Mouse (Mus musculus) heart, adult 18-20 months (tissue): Measurements from ENCODE around the gene Dusp22. TPM values are rescaled to one million over a fixed set of nuclear protein-coding genes. Genes with fewer than 3 reads are reported as not detected.

Experiments used
- DNase-seq, 2 experiments: peaks; one replicate each; pipeline ENCODE4 v3.0.0; 2021 to 2022; ENCODE audit warnings: mixed read lengths in 1 of 2
- total RNA-seq, 2 experiments: library from RNA; stranded (reverse); gene quantifications; 2 replicates each; pipeline ENCODE4 v1.2.3; 2021

The Dusp22 gene
- total RNA-seq, 2 experiments from 2014 or later: 18.0 to 19.6 TPM

DNA sequence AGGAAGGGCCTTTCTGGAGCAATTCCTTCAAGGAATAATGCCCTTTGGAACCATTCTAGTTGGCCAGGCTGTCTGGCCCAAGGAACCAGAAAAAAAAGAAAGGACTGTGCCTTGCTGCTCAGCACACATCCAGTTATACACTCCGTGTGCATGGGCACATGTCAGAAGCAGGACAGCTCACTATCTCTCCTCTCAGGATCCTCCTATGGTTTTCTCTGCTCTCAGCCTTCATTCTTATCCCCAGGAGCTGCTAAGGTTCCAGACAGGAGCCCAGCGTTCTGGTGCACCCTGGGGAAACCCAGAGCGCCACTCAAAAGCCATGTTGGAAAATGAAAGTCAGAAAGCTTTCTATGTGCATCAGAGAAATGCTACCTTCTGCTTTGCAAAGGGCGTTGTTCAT lies 55.8 kb downstream of the Dusp22 start:
- DNase-seq: no peak

DNA sequence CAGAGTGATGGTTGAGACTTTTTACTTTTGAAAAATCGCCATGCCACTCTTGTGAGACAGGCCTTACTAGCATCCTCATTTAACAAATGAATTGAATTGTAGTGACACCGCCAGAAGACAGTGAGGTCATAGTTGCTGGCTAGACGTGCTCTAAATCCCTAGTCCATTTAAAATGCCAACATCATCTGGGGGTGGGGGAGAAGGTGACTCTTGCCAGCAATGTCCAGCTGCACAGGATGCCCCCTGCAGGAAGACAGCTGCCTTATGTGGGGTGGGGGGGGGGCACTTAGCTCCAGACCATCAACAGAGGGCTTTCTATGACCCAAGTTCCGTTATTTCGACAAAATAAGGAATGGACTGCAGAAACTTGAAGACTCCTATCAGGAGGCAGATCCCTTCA lies 56.8 kb downstream of the Dusp22 start:
- no peak for DNase-seq

DNA sequence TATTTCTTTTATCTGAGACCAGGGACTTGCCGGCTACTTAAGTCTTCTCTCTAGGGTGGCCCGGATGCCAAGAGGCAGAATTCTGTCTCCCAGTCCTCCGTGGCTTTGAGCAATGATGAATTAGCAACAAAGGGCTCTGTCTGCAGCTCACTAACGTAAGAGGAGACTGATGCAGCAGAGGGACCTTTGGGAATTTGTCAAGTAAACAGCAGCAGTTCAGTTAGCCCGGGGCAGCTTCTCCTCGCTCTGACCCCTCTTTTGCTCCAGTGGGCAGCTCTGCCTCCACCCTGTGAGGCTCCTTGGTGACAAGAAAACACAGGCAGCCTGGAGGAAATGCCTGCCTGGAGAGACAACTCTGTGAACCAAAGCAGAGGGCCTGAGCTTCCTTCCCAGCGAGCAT lies 62.8 kb downstream of the Dusp22 start:
- DNase-seq: no peak

DNA sequence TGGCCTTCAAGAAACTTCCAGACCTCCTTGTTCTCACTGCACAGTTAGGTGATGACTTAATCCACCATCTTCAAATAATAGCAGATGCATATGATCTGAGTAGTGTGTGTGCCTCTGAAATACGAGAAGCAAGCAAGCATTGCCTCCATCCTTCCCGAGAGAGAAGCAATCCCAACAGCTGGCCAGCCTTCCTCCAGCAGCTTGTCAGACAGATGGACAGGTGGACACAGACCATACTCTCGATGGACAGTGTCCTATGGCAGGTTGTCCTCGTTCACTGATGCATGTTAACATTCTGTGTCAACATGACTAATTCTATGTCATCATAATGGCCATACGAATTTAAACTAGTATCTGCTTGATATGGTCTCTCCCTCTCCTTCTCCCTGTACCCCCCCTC lies 63.5 kb downstream of the Dusp22 start:
- no peak for DNase-seq

DNA sequence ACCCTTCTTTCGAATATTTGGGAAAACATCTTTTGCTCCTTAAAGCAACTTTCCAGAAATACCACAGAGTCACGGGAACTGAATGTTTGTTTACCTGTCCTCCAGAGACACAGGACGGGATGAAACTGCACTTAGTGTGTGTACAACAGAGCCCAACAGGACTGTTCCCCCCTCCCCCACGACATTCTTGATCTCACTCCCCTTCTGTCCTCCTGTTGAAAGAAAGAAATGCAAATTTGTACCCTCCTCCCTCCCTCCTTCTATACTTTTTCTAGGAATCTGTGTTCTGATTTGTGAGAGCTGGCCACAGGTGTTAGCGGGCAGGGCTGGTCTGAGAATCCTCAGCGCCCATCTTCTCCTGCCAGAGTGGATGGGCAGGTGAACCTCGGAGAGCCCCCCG lies 64.1 kb downstream of the Dusp22 start:
- no peak for DNase-seq

DNA sequence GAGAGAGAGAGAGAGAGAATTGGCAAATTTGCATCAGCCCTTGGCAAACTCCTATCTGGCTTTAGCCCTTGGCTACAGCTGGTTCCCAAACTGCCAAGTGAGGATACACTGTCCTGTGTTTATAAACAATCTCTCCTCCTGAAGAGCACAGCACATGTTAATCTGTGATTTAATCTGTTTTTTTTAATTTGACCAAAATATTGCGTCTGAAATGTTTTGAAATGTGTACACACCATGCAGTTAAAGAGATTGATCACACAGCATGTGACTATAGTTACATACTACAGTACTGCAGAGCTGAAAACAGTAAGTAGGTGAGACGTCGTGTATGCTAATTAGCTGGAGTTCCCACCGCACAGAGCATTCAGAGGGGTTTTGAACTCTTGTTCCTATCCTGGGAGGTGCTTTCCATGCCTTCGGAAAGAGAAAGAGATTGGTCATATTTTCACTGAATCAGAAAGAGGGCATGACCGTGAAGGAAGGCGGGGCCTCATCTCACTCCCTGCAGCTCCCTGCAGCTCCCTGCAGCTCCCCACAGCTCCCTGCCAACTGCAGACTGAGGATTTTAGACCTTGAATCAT lies 65.0 kb downstream of the Dusp22 start:
- peak in 1 of 2 experiments; percentile 36 for DNase-seq

DNA sequence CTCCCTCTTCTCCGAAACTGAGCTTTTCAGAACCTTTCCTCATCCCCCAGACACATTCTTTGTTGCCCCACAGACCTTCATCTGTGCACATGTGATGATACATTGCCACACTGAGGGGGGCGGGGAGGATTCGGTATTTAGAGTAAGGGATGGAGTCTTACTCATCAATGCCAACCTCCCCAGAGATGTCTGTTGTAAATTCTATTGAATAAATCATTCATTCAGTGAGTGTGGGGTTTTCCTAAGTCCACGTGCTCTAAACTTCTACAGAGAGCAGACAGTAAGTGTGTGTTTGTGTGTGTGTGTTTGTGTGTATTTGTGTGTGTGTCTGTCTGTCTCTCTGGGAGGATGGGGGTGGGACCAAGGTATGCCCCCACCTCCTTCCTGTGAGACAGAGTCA lies 67.1 kb downstream of the Dusp22 start:
- DNase-seq: no peak

DNA sequence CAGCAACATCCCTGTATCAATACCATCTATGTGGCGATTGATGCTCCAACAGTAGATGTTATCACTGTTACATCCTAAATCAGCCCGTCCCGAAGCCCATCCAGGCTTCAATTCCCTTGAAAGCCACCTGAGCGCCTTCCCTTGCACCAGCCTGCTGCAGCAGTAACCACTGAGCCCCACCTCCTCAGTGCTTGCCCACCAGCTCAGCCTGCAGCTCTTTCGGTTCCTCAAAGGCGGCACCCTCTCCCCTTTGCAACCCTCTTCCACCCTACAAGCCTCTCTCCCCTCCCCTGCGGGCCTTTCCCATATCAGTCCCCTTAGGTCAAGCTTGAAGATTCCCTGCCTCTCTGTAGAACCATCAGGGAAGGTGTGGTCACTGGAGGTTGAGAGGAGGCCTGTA lies 68.4 kb downstream of the Dusp22 start:
- peak in 1 of 2 experiments; percentile 40 for DNase-seq

DNA sequence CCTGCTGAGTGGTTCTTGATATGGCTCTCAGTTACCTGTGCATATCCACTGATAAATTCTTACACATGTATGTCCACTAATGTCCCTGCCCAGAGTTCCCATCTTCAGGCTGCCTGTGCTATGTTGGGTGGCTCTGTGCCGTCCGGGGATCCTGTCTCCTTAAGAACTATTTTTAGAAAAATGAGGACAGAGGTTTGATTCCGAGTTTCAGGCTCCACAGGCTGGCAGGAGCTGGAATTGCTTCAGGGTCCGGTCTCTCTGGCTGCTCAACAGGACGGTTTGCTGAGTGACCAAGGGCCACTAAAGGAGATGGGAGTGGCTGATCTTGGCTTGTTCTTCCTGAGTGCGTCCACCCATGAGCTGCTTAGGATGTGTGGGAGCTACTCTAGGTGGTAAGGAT lies 69.4 kb downstream of the Dusp22 start:
- peak; percentile 48 to 51 for DNase-seq

DNA sequence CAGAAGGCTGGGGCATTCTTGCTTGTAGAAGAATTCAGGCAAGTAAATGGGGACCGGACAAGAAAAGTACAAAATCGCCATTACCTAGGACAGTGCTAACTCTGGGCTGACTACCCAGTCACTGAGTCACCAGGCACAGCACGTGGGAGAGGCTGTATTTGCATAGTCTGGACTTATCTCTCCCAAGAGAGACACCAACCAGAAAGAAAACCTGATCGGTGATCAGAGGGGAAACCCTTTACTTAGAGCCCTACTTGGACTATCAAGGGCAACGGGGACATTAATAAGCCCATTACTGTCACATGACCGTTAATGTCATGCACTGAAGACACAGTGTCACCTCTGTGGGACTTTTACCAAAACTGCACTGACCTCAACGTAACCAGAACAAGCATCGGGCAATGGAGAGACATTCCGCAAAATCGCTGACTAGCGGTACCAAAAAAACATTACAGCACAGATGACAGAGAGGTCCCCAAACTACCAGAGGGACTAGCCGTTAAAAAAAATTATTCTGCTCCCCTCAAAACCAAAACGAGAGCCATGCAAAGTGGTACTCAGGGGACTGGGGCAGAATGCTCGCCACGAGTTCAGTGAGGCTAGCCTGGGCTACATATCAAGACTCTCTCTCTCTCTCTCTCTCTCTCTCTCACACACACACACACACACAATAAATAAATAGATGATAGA lies 70.5 kb downstream of the Dusp22 start:
- DNase-seq: no peak

DNA sequence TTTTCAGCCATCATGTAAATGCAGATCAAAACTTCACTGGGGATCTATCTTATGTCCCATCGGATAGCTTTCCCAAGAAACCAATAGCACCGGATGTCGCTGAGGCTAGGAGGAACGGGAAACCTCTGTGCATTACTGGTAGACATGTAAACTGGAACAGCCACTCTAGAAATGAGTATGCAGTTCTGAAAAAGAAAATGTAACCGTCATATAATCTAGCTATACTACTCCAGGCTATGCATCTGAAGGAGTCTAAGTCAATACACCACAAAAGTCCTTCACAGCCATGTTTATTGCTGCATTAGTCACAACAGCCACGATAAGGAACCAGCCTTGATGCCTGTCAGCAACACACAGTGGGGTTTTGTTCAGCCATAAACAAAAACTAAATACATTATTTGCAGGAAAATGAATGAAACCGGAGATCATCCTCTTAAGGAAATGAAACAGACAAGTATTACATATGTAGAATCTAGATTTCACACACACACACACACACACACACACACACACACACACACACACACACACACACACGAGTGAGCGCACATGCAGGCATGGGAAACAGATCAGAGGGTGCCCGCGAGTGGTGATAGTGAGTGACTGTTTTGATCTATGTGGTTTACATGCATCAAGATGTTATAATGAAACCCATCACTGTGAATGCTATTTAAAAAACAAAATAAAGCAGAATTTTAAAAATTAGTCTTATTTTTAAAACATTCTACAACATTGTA lies 73.1 kb downstream of the Dusp22 start:
- no peak for DNase-seq

DNA sequence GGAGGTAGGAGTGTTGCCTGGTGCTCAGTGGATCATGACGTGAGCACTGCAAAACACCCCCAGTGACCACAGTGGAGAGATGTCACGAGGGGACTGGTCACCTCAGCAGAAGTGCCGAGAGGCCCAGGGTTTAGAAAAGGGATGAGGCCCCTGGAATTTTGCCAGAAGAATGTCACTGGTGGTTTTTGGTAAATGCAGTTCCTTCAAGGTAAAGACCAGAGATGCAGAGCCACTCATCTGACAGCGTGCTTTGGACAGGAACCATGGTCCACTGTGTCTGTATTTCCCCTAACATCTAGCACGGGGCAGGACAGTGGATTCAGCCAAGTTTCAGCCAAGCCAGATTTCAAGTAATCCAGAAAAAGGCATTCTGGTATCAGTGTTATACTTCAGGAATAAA lies 76.9 kb downstream of the Dusp22 start:
- DNase-seq: no peak

DNA sequence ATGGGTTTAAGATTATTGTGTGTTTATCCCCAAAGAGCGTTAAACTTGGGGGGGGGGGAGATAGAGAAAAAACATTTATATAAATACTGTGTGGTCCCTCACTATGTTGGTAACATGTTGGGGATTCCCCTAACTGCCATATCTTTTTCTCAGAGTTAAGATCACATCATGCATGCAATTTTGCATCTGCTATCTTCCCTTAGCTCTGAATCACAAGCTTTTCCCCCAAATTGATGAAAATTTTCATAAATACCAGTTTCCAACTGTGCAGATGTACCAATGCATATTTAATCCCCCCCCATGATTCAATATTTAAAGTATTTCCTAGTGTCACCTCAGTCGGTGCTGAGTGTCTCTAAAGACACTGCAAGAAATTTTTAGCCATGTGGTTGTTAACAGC lies 77.5 kb downstream of the Dusp22 start:
- no peak for DNase-seq

DNA sequence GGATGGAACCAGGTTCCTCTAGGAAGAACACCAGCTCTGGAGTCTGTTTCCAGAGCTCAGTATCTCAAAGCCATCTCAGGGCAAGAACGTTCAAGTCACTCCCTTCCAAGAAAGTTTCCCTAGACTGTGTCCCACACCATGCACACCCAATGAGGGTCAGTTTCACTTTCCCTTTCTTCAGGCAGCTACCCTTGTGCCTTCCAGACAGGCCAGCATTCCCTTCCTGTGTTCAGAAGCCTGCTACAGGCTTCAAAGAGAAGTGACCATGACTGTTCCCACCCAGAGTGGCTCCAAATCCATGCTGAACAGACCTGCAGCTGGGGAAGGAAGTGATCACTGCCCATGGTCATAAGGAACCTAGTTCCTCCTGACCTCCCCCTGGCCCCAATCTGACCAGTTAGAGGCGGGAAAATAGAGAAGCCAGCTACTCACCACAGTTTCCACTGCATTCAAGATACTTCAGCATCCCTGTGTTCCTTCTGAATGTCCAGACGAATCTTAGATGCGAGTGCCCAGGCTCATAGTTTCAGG lies 78.6 kb downstream of the Dusp22 start:
- DNase-seq: peak in 1 of 2 experiments; percentile 39

DNA sequence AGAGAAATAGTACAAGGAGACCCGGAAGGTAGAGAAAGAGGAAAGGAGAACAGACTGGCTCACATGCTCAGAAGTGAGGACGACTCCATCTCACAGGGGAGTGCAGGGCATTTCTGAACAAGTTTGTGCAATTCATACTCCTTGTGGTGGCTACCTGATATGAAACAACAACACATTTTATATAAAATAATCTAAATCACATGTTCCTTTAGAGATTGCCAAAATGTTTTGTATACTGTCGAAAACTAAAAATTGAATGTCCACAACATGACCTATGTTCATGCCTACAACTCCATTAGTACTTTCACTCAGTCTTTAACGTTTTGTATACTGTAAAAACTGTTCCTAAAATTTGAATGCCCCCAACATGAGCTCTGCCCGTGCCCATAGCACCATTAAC lies 81.4 kb downstream of the Dusp22 start:
- no peak for DNase-seq

DNA sequence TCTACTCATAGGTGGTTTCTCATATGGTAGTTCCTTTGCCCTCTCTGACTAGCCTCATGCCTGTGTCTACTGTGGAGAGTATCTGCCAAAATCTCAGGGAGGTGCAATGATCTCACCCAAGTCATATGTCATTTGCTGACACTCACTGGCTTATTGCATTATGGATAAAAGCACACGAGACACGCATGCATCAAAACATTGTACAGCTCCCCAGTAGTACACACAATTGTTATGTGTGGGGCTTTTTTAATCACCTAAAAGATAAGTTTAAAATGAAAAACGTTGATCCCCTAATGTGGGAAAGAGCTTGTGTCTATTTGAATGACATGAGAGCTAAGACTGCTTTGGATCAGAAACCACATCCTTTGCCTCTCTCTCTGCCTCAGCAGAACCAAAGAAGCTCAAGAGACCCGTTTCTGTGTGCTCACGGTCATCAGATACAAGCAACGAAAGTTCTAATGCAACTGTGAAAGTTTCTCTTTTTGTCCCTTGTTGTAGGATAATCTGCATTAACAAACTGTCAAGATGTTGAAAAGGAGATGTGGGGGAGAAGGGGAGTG lies 82.7 kb downstream of the Dusp22 start:
- no peak for DNase-seq

DNA sequence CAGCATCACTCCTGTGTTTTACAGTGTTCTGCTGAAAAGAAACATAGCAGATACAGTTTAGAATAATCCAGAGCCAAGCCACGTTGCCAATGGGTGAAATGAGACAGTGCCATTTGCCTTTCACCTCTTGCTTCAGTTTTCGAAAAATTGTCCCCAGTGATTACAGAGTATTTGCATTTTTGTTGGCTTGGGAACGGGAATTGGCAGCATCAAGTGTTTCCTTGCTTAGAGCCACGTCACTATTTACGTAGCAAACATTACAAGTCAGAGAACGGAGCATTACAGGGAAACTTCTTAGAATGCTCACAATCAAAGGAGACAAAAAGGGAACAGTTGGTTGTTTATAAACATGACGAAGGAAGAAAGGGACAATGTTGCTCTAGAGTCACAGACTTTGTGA lies 85.3 kb downstream of the Dusp22 start:
- DNase-seq: no peak

DNA sequence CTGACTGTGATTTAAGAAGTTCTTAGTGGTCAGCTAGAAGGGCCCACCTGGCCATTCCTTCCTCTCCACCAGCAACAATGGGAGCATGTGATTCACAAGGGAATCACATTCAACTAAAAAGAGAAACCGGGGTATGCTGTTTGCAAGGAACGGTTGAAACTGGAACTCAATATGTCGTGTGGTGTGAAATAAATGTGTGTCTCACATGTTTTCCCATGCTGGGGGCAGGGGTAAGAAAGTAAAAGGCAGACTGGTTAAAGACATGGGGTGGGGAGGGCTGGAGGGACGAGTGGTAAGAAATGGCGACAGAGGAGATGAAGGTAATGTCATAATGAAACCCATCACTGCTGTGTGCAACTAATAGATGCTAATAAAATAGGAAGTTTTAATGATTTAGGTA lies 87.3 kb downstream of the Dusp22 start:
- no peak for DNase-seq

DNA sequence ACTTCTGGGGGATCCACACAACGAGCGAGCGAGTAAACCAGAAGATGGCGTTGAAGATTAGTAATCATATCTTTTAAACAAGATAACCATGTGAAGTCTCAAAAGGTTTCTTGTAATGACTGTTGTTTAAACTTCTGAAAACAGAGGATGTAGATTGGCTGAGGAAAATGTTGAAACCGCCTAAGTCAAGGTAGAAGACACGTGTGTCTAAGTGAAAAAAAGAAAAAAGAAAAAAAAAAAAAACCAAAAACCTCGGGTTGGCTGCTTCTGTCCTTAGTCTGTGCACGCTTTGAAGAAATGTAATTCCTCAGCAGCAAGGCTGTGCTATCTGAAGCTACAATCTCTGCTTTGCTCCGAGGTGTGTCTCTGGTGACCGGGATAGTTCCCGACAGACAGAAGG lies 87.7 kb downstream of the Dusp22 start:
- DNase-seq: no peak

DNA sequence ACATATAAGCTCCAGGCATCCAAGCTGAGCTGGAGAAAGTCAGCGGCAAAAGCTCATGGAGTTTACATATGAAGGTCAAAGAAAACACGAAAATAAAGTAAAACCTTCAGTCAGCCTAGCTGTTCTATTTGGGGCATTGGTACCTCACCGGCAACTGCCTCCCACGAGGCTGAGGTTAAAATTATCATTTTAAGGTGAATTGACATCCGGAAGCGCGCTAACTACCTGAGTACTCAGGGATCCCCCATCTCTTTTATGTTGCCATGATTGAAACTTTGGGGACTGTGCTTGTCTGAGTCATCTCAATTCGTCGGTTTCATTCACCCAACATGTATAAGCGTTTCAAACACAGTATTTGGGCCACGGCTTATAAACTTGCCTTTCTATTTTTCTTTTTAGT lies 88.5 kb downstream of the Dusp22 start:
- no peak for DNase-seq

DNA sequence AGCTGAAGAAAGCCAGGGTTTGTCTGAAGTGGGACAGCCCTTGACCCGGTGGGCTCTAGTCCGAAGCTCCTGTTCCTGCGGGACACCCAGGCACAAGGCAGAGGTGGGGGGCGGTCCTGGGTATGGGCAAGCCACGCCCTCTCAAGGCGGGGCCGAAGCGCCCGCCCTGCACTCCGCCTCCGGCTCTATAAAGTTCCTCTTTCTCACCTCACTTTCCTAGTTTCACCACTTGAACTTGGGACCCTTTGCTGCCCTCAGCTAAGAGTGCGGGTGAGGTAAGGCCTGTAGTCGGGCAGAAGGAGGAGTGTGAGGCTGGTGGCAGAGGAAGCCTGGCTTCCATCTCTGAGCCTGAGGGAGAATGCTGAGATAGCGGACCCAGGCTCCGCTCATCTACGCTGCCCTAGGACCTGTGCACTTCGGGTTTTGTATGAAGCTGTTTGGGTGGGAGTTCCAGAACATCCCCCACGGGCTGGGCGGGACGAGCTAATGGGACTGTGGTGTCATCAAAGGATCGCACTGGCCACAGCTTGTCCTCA lies 89.3 kb downstream of the Dusp22 start, which contains the start of gene Irf4:
Irf4 (plus strand) TSS at position 206 of the 536 bp plus-strand sequence.
- DNase-seq: peak; percentile 63 to 82

DNA sequence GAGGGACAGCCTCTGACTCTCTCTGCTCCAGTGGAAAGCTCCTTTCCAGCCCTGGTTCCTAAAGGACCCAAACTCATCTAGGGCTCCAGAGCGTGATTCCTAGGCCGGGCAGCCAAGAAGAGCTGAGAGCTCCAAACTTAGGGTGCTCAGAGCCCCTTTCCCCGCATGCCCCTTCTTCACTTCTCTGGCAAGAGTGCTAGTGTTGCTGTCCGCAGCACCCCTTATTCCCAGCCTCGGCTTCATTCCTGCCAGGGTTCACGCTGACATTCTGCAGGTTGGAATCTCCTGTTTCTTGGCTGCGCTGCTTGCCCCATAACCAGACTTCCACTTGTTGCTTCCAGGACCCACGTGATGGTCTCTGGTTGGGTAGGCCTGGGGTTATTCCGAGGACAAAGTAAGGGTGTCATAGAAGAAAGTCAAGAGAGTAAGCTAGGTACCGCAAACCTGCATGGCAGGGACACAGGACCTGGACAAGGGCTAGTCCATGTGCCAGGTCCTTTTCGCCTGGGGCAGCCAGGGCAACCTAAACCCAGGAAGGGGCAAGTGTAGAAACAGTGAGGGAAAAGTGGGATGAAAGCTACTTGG lies 89.8 kb downstream of the Dusp22 start:
- no peak for DNase-seq
